ENCODE assay signal across 14 mouse cellular contexts in genomic region chr13:75892291-75892690, GRCm38 (mm10).
"Had no signal": no experiment of that assay in that cellular context is flagged by ENCODE, and none has a peak within 500 bp of the region (broad histone marks: within the 10 kb centered on the region; RNA-seq: fewer than 3 reads in every experiment).

No protein-coding gene starts in this region.

- H3K4me1 ChIP-seq: limb, embryonic 10.5 days; liver, embryonic 15.5 days; midbrain, embryonic 12.5 days; neural tube, embryonic 12.5 days had no signal

- H3K4me2 ChIP-seq: liver, embryonic 11.5 days; liver, embryonic 15.5 days; midbrain, embryonic 12.5 days; neural tube, embryonic 12.5 days had no signal

- ATAC-seq: lung, postnatal 0 days had no signal

- H3K27me3 ChIP-seq: liver, embryonic 15.5 days; megakaryocyte, embryonic 14.5 days; midbrain, embryonic 12.5 days; neural tube, embryonic 12.5 days had no signal

- H3K27ac ChIP-seq: limb, embryonic 10.5 days; liver, embryonic 15.5 days; midbrain, embryonic 12.5 days; neural tube, embryonic 12.5 days had no signal

- H3K4me3 ChIP-seq: limb, embryonic 10.5 days; liver, embryonic 15.5 days; megakaryocyte, embryonic 14.5 days; midbrain, embryonic 12.5 days; myocyte; neural tube, embryonic 12.5 days had no signal

- H3K9me3 ChIP-seq: limb, embryonic 10.5 days; liver, embryonic 15.5 days; megakaryocyte, embryonic 14.5 days; midbrain, embryonic 12.5 days; neural tube, embryonic 12.5 days had no signal

- H3K36me3 ChIP-seq: liver, embryonic 15.5 days had no signal

- H3K9ac ChIP-seq: liver, embryonic 15.5 days; midbrain, embryonic 12.5 days; neural tube, embryonic 12.5 days had no signal

- DNase-seq: kidney, adult 18-20 months; kidney, postnatal 25 days; lung, adult 2 months; lung, postnatal 36 days; thymus, adult 18-20 months; thymus, postnatal 14 days had no signal
